Mouse (Mus musculus): ENCODE measurements around the gene Slc9a2. TPM values are rescaled to one million over a fixed set of nuclear protein-coding genes. Genes with fewer than 3 reads are reported as not detected.
"Not testable (repeated sequence)": the region's sequence is repeated elsewhere in the genome, so short reads cannot be mapped to it uniquely, and the experiment has no call there.

The Slc9a2 gene
- polyA plus RNA-seq, 1 experiment from 2014 or later, result 0.09 TPM

DNA sequence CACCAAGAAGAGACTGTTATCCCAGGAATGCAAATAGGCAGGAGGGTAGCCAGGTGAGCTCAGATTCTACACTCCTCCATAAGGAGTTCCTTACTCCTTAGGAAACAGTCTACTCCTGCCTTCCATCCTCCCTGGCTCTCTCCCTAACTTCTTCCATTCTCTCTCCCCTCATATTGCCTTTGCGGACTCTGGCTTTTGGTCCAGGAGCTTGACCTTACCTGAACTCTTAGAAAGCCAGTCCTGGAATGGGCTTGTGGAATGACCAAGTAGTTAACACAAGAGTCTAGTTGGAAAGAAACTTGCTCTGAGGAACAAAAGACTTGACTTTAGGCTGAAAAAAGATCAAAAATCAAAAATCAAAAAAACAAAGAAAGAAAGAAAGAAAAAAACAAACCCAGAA lies 48.3 kb downstream of the Slc9a2 start:
- Histone ChIP-seq H3K27me3 (no peaks in the 10 kb centered on the region), H3K9me3 (no peaks in the 10 kb centered on the region), H3K4me3 (replicated peaks) (no peak overlapping the region), H3K36me3 (no peaks in the 10 kb centered on the region), H3K27ac (no peak overlapping the region), H3K4me1 (replicated peaks) (no peaks in the 10 kb centered on the region), H3K9ac (replicated peaks) (no peak overlapping the region), H3K4me2 (replicated peaks) (no peak overlapping the region)
- WGBS, result 100% methylated on average over 1 of the region's 1 CpGs
- ATAC-seq, result no peak

DNA sequence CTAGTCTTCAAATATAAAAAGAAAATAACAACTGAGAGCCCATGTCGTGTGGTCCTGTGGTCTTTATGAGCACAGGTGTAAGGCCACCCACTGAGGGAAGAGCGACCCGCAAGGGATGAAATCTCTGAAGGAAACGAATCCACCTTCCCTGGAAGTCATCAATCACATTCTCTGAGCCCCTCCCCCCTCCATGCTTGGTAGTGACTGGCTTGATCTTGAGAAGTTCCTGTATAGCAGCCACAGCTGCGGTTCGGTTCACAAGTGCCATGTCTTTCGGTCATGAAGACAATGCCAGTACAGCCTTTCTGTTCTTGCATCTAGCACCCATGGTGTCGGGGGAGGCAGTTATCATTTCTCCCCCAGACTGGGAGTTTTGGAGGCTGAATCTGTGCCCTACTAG lies 57.3 kb downstream of the Slc9a2 start:
- H3K4me2 ChIP-seq (replicated peaks), result no peak overlapping the region
- H3K9me3 ChIP-seq, result no peaks in the 10 kb centered on the region
- H3K27ac ChIP-seq, result no peak overlapping the region
- no peaks in the 10 kb centered on the region for H3K4me1 ChIP-seq (replicated peaks)
- no peaks in the 10 kb centered on the region for H3K36me3 ChIP-seq
- H3K27me3 ChIP-seq, result no peaks in the 10 kb centered on the region
- no peak for ATAC-seq
- H3K9ac ChIP-seq (replicated peaks), result no peak overlapping the region
- no peak overlapping the region for H3K4me3 ChIP-seq (replicated peaks)
- WGBS, result 87% methylated on average over 8 of the region's 8 CpGs

DNA sequence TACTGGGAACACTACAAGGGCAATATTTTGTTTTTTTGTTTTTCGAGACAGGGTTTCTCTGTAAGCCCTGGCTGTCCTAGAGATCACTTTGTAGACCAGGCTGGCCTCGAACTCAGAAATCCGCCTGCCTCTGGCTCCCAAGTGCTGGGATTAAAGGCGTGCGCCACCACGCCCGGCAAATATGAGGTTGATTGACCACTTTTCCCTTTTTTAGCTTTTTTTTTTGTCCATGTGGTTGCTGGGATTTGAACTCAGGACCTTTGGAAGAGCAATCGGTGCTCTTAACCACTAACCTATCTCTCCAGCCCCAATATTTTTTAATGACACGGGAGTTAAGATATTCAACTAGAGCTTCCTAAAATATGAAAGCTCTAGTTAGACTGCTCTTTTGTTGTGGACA lies 57.9 kb downstream of the Slc9a2 start:
- 97% methylated on average over 9 of the region's 9 CpGs for WGBS
- H3K27me3 ChIP-seq; H3K36me3 ChIP-seq; H3K27ac ChIP-seq; H3K9ac ChIP-seq (replicated peaks); H3K4me2 ChIP-seq (replicated peaks); H3K4me1 ChIP-seq (replicated peaks); H3K4me3 ChIP-seq (replicated peaks); H3K9me3 ChIP-seq; ATAC-seq: not testable (repeated sequence)

DNA sequence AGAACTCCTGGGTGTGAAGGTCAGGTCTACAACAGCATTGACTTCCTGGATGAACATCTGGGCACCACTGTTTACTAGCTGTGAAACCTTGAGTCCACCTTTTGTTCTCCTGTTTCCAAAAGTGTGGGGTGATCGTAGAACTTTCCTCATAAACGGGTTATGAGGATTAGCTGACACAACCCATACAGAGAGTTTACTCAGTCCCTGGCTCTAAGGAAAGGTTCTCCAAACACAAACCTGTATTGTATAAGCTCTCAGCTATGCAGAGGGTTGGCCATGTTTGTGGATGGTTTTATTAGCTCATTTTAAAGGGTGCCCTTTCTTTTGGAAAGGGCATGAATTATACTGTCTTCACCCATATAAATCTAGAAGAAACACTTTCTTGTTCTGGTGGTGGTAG lies 60.4 kb downstream of the Slc9a2 start:
- H3K4me3 ChIP-seq (replicated peaks), result no peak overlapping the region
- H3K9me3 ChIP-seq, result no peaks in the 10 kb centered on the region
- 93% methylated on average over 2 of the region's 2 CpGs for WGBS
- no peak overlapping the region for H3K4me2 ChIP-seq (replicated peaks)
- no peaks in the 10 kb centered on the region for H3K27me3 ChIP-seq
- no peaks in the 10 kb centered on the region for H3K4me1 ChIP-seq (replicated peaks)
- no peak overlapping the region for H3K9ac ChIP-seq (replicated peaks)
- no peak overlapping the region for H3K27ac ChIP-seq
- no peak for ATAC-seq
- H3K36me3 ChIP-seq, result no peaks in the 10 kb centered on the region

DNA sequence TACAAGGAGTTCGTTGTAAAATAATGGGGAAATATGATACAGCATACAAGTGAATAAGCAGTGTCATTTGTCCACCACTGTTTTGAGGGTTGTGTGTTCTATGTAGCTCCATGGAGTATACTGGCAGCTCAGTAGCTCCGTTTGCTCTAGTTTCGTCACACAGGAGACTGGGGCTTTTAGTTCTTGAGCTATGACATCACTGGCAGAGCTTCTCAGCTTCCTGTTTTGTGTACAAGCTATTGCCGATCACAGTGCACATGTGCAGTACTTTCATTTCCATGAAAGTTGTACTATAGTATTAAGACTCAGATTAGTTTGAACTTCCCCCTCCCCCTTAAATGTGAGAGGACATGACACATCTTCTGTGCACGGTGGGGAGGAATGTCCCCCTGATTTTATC lies 65.7 kb downstream of the Slc9a2 start:
- 82% methylated on average over 5 of the region's 5 CpGs for WGBS
- Histone ChIP-seq H3K4me2 (replicated peaks) (no peak overlapping the region), H3K27me3 (no peaks in the 10 kb centered on the region), H3K9me3 (no peaks in the 10 kb centered on the region), H3K4me3 (replicated peaks) (no peak overlapping the region), H3K27ac (no peak overlapping the region), H3K36me3 (no peaks in the 10 kb centered on the region), H3K4me1 (replicated peaks) (no peaks in the 10 kb centered on the region), H3K9ac (replicated peaks) (no peak overlapping the region)
- ATAC-seq, result no peak

DNA sequence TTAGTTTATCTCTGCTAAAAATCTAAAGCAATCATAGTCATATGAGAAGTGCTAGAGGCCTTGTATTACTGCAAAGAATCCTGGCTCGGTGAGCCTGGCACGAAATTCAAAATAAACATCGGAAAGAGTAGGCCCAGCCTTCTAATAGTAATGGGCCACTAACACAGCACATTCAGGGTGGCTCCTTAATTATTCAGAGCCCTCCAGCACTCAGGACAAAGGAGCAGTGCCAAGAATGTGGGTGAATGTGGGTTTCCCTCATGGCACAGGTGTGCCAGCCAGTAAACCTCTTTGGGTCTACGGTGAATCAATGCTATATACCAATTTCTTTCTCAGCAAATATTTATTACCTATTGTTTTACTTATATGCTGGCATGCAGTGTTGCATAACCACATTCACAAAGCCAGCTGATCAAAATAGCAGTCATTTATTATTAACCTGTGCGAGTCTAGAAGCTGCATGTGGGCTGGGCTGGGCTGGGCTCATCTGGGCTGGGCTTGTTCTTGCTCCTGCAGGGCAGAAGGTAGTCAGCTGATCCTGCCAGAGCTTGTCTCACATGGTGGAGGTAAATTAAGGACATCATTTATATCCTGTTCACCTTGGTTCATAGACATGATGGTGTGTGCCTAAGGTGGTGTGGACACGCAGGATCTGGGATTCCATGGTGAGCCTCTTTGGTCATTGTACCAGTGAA lies 79.5 kb downstream of the Slc9a2 start:
- H3K9me3 ChIP-seq, result no peaks in the 10 kb centered on the region
- ATAC-seq, result no peak
- no peak overlapping the region for H3K9ac ChIP-seq (replicated peaks)
- H3K27me3 ChIP-seq, result no peaks in the 10 kb centered on the region
- 91% methylated on average over 6 of the region's 6 CpGs for whole genome bisulfite sequencing
- H3K36me3 ChIP-seq, result no peaks in the 10 kb centered on the region
- H3K27ac ChIP-seq, result no peak overlapping the region
- H3K4me3 ChIP-seq (replicated peaks), result no peak overlapping the region
- H3K4me1 ChIP-seq (replicated peaks), result no peaks in the 10 kb centered on the region
- no peak overlapping the region for H3K4me2 ChIP-seq (replicated peaks)

DNA sequence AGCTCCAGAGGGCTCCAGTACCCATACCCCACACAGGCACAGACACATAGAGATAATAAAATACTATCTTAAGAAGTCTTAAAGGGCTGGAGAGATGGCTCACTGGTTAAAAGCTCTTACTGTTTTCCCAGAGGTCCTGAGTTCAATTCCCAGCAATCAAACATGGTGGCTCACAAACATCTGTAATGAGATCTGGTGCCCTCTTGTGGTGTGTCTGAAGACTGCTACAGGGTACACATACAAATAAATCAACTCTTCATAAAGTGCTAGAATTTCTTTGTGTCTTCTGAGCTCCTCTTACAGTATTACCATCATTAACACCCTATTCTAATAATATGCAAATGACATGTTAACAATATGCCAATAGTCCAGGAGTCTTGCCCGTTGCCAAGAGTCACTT lies 83.7 kb downstream of the Slc9a2 start:
- Histone ChIP-seq H3K4me1 (replicated peaks) (no peaks in the 10 kb centered on the region), H3K36me3 (no peaks in the 10 kb centered on the region), H3K27ac (no peak overlapping the region), H3K27me3 (no peaks in the 10 kb centered on the region), H3K4me2 (replicated peaks) (no peak overlapping the region), H3K9ac (replicated peaks) (no peak overlapping the region), H3K9me3 (no peaks in the 10 kb centered on the region), H3K4me3 (replicated peaks) (no peak overlapping the region)
- 78% methylated on average over 1 of the region's 1 CpGs for WGBS
- ATAC-seq, result no peak

DNA sequence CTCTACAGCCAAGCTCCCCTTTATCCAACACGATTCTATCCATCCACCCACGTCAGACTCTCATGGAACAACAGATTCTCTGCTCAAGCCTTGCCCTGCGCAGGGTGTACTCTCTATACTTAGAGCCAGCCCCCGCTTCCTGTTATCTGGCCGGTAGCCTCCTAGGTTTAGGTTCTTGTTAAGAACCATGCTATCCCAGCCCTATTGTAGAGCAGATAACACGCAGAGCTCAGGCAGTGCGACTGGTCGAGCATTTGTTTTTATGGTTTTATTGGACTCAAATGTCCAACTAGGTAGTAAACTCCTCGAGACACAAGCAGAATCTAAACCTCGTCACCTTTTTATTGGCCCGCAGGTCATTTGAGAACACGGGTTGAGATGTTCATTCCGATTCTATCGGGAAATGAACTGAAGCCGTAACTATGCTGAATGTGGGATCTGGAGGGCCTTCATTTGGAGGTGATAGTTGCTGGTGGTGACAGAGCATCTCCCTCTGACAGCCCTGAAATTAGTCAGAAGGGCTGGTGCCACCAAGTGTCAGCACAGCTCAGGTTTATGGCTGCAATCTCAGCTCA lies 84.4 kb downstream of the Slc9a2 start:
- Histone ChIP-seq H3K4me2 (replicated peaks) (no peak overlapping the region), H3K4me3 (replicated peaks) (no peak overlapping the region), H3K36me3 (no peaks in the 10 kb centered on the region), H3K27me3 (no peaks in the 10 kb centered on the region), H3K27ac (no peak overlapping the region), H3K9ac (replicated peaks) (no peak overlapping the region), H3K4me1 (replicated peaks) (peaks cover 4% of the 10 kb centered on the region), H3K9me3 (no peaks in the 10 kb centered on the region)
- no peak for ATAC-seq
- WGBS, result 92% methylated on average over 15 of the region's 15 CpGs

DNA sequence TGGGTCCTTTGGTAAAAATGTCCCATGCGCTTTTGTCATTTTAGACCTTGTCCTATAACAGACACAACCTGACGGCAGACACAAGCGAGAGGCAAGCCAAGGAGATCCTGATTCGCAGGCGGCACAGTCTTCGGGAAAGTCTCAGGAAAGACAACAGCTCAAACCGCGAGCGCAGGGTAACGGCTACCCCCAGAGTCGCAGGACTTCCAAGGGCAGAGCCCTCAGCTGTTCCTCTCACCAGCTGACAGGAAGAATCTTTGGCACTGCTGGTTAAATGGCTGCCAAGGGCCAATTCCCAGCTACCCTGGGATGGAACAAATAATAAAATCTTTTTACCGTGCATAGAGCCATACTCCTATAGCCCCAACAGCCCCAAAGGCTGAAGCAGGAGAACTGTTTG lies 85.1 kb downstream of the Slc9a2 start:
- ATAC-seq, result no peak
- no peaks in the 10 kb centered on the region for H3K36me3 ChIP-seq

DNA sequence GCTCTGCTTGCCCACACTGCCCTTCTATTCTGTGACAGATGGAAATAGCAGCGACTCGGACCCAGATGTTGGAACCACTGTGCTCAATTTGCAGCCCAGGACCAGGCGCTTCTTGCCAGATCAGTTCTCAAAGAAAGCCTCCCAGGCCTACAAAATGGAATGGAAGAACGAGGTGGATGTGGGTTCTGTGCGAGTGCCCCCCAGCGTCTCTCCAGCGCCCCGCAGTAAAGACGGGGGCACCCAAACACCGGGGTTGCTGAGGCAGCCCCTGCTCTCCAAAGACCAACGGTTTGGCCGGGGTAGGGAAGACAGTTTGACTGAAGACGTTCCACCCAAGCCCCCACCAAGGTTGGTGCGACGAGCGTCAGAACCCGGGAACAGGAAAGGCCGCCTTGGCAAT lies 87.2 kb downstream of the Slc9a2 start:
- H3K9ac ChIP-seq (replicated peaks), result no peak overlapping the region
- ATAC-seq, result no peak
- H3K4me3 ChIP-seq (replicated peaks), result no peak overlapping the region
- no peaks in the 10 kb centered on the region for H3K9me3 ChIP-seq
- H3K4me1 ChIP-seq (replicated peaks), result peaks cover 4% of the 10 kb centered on the region
- no peaks in the 10 kb centered on the region for H3K27me3 ChIP-seq
- WGBS, result 87% methylated on average over 18 of the region's 18 CpGs
- H3K4me2 ChIP-seq (replicated peaks), result no peak overlapping the region
- no peaks in the 10 kb centered on the region for H3K36me3 ChIP-seq
- H3K27ac ChIP-seq, result no peak overlapping the region

More for the DNA sequence above, 85.1 kb downstream of the Slc9a2 start:
- no peak overlapping the region for H3K4me2 ChIP-seq (replicated peaks)
- H3K9me3 ChIP-seq, result no peaks in the 10 kb centered on the region
- H3K27ac ChIP-seq, result no peak overlapping the region
- 91% methylated on average over 12 of the region's 12 CpGs for WGBS
- H3K9ac ChIP-seq (replicated peaks), result no peak overlapping the region
- H3K27me3 ChIP-seq, result no peaks in the 10 kb centered on the region
- peaks cover 4% of the 10 kb centered on the region for H3K4me1 ChIP-seq (replicated peaks)
- no peak overlapping the region for H3K4me3 ChIP-seq (replicated peaks)

DNA sequence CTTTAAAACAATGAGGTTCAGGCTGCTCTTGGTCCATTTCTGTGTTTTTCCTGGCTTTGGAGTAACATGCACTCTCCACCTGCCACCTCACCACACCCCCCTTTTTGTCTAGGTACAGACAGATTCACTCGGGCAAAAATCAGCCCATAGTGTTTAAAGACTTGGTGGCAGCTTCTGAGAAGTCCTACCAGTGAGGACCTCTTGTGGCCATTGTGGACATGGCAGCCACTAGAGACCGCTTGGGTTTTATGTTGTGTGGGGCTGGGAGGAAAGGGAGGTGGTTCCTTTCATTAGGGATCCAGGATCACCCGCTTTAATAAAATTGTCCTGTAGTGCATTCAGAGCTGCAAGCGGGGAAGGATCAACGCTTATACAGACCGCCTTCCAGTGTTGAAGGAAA lies 88.2 kb downstream of the Slc9a2 start:
- H3K9ac ChIP-seq (replicated peaks), result no peak overlapping the region
- WGBS, result 33% methylated on average over 6 of the region's 6 CpGs
- H3K4me1 ChIP-seq (replicated peaks), result peaks cover 4% of the 10 kb centered on the region
- H3K27me3 ChIP-seq, result no peaks in the 10 kb centered on the region
- peaks cover 4% of the 10 kb centered on the region for H3K36me3 ChIP-seq
- H3K4me3 ChIP-seq (replicated peaks), result no peak overlapping the region
- H3K27ac ChIP-seq, result no peak overlapping the region
- ATAC-seq, result no peak
- no peaks in the 10 kb centered on the region for H3K9me3 ChIP-seq
- H3K4me2 ChIP-seq (replicated peaks), result no peak overlapping the region

DNA sequence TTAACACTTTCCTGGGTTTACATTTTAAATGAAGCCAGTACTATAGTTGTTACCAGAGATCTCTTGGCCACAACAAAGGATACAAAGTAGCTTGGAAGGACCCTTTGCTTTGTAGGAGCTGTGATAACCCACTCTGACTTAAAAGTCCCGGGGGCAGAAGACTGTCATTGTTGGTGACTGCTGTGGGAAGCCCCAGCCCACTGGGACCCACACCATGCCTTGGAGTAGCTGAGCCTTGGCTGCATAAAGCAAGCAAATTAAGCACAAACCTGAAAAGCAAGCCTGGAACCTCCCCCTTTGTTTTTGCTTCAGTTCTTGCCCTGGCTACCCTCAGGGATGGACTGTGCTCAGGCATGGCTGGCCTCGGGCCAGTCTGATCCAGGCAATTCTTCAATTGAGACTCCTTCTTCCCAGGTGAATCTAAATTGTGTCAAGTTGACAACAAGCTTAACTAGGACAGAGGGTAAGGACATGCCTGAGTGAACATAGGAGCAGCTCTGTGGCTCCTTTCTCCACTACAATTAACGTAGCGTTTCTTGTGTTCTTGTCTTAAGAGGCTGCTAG lies 89.0 kb downstream of the Slc9a2 start:
- H3K36me3 ChIP-seq, result peaks cover 11% of the 10 kb centered on the region
- ATAC-seq, result no peak
- peaks cover 4% of the 10 kb centered on the region for H3K4me1 ChIP-seq (replicated peaks)
- H3K27ac ChIP-seq, result no peak overlapping the region
- WGBS, result 59% methylated on average over 4 of the region's 4 CpGs
- H3K27me3 ChIP-seq, result no peaks in the 10 kb centered on the region
- H3K4me2 ChIP-seq (replicated peaks), result no peak overlapping the region
- no peak overlapping the region for H3K4me3 ChIP-seq (replicated peaks)
- H3K9me3 ChIP-seq, result no peaks in the 10 kb centered on the region
- H3K9ac ChIP-seq (replicated peaks), result no peak overlapping the region

Measured in midbrain, embryonic 13.5 days (tissue).